Mouse (Mus musculus) kidney, adult 11 months (tissue): ENCODE data around the gene Casz1.
A peak's percentile ranks its signal among the peaks of the same experiment; 100 is the strongest.

Experiments used
- DNase-seq: peaks from one replicate; pipeline ENCODE4 v3.0.0; 2022

The Casz1 gene

DNA sequence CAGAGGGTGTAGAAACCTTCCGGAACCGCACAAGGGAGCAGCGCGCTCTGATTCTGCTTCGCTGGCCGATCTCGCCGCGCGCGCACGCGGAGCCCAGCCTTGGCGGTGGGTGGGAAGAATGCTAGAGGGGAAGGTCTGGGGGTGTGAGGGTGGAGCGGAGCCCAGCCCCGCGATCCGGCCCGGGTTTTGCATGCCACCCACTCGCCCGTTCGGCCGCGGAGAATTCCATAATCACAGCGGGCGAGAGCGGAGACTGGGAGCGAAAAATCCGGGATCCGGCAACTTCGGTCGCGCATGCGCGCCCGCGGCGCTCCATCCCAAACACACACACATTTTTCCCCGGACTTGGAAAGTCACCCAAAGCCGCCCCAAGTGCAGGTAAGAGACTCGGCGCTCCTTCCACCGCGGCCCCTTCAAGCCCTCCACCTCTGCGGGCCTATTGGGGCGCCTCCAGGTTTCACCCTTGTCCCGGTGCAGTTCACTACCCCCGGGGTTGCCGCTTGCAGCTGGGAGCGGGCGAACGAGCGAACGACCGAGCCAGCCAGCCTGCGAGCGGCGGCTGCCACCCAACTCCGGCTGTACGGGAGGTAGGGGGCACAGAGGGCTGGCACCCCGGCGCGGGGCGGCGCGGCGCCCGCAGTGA is at the start of gene Casz1:
Gene Casz1, plus strand, starts transcription at position 293 of the 643 bp plus-strand sequence.
- DNase-seq: peak; percentile 89

GRCm38 (mm10) chr4:148758863-148759262 is 45.4 kb upstream of the Casz1 start:
- peak; percentile 16 for DNase-seq

DNA sequence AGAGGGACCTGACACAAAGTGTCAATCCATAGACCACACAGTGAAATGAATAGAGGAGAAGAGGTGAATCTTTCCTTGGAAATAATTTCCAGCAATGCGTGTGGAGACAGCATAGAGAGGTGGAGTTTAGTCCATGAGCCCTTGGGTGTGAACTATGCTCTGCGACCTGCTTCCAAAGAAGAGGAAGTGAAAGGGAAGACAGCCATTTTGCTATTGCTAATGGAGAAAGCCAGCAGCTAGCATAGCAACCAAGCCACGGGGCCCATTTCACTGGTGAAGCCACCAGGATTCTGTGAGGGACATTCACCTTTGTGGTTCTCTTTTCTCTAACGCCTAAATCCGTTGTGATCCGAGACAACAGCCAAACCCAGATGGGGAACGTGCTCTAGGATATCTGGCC is 44.1 kb upstream of the Casz1 start:
- DNase-seq: no peak

DNA sequence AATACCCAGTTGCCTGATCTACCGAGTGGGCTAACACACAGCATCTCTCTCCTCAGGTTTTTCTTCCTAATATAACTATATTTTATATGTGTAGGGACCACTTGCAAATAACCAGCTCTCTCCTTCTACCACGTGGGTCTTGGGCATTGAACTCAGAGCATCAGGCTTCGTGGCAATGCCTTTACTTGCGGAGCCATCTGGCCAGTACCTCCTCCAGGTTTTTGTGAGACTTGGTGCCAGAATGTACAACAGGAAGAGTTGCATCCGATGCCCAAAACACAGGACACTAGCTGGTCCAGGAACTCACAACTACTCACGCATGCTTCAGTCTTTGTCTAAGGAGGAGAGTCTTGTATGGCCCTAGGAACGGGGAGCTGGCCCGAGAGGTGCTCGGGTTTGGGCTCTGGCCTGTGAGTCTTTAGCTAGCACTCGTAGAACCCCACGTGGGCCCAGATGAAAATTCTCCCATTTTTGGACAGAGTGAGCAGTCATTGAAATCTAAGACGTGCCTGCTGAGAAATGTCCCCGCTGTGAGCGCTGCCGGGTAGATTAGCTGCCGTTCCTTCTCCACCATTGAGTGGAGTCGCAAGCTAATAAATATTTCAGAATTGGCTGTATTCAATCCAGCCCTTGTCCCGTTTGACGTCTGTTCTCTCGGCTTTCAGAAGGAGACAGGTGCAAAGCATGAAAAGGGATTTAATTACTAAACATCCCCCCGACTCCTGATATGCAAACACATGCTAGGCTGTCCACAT is 38.0 kb upstream of the Casz1 start:
- DNase-seq: no peak

DNA sequence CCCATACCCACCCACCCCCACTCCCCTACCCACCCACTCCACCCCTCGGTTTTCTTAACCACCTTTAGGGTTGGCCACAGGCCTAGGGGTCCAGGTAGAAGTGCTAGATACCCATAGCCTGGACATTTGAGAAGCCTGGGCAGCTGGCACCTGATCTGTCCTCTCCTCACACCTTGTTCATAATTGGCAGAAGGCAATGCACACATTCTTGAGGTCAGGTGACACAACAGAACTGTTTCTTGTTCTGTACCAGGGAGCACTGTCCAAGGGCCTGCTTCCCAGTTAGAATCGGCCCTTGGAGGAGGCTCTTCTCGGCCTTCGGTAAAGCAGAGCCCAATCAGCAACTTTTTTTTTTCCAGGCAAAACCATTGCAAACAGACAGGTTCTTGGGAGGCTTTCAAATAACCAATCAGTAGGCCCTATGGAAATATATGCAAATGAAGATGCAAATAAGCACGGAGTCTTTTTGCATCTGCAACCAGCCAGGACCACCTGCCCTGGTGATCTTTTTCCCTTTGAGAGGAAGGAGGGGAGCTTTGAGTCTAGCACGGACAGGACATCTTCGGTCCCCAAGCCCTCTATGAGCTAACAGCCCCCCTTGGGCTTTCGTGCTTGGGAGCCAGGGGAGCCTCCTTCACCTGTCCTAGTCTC is 36.4 kb upstream of the Casz1 start:
- no peak for DNase-seq

DNA sequence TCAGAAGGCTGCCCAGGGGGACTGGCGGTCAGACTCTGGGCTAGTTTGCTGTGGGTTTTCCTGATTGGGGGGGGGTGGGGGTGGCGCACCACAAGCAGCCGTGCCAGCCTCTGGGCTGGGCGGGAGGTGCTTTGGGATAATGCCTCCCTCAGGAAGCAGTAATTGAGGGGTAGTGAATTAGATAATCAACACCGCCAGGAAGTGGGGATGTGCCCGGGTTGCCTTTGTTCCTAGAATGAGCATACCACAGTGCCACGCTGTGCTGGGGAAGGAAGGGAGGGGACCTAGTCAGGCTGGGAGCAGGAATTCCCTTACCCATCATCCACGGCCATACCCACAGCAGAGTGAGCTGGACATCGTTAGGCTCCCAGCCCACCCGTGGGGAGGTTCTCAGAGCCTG is 35.6 kb upstream of the Casz1 start:
- DNase-seq: no peak

GRCm38 (mm10) chr4:148770582-148771408 is 33.4 kb upstream of the Casz1 start:
- no peak for DNase-seq

DNA sequence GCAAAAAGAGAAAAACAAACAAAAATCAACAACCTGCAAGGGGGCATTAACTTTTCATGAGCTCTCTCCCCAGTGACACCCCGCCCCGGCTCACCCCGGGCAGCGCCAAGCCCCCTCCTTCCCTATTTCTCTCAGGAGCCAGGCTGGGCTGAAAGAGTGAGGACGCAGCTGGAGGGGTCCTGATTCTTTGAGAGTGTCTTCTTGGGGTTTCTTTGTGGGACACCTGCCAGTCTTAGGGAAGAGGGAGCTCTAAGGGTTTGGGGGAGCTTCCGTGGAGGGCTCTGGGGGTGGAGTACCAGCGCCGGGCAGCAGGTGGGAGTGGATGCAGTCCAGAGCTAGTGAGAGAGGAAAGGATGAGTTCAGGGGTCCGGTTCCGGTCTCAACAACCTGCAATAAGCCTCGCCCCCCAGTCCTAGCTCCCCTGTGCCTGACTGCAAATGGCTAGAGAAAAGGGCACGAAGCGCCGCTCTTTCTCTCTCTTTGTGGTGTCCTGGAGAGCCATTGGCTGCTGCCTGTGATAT is 32.8 kb upstream of the Casz1 start:
- no peak for DNase-seq

DNA sequence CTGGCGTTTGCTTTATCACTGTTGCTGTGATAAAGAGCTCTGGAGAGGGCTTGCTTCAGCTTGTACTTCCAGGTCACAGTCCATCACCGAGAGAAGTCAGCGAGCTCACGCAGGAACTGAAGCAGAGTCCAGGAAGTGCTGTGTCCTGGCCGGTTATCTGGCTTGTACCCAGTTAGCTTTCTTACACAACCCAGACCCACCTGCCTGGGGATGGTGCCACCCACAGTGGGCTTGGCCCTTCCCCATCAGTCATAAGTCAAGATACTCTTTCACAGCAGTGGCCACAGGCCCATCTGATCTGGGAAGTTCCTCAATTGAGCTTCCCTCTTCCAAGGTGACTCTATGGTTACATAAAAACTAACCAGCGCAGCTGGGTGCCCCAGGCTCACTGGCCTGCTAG is 31.6 kb upstream of the Casz1 start:
- DNase-seq: no peak

DNA sequence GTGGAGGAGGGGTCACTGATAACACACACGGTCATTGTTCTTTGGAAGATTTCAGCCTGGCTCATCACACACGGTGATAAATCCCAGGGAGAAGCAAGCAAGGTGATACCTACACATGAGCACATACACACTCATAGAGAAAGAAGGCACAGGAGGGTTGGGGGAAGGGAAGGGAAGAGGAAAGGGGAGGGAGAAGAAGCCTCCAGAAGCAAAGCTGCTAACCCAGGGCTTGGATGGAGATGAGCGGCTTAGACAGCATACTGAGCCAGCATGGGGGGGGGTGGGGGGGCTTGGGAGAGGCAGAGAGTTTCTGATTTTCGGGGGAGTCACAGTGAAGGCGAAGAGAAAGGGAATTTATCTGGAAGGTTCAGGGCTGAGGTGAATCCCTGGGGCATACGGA is 30.2 kb upstream of the Casz1 start:
- no peak for DNase-seq

DNA sequence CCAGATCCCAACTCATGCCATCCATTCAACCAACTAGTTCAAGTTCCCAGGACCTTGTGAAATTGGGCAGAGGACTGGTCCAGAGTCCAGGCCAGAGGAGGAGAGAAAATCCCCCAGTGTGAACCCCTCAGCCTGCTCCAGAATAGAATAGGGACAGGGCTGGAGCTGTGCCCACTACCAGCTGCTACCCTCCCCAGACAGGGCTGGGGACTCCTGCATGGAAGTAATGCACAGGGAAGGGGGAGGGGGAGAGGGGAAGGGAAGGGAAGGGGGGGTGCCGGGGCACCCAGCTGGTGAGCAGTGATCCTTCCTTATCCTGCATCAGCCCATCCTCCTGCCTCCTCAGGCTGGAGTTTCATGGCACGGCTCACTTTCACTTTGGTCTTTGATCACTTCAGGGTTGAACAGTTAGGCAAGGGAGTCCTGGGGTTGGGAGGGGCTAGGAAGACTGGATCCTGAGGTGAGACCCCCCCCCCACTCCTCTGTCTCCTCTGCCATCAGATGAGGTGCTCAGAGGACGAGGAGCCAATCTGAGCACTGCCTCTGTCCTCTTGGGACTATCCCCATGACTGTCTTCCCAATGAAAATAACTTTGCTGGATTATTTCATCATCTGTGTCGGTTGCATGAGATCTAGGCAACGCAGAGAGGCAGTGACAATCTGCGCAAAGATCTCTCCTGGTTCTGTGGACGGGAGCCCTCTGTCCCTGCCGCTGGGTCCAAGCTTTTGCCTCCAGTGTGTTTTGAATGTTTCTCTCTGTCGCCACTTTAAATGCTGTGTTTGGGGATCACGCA is 28.6 kb upstream of the Casz1 start:
- no peak for DNase-seq

DNA sequence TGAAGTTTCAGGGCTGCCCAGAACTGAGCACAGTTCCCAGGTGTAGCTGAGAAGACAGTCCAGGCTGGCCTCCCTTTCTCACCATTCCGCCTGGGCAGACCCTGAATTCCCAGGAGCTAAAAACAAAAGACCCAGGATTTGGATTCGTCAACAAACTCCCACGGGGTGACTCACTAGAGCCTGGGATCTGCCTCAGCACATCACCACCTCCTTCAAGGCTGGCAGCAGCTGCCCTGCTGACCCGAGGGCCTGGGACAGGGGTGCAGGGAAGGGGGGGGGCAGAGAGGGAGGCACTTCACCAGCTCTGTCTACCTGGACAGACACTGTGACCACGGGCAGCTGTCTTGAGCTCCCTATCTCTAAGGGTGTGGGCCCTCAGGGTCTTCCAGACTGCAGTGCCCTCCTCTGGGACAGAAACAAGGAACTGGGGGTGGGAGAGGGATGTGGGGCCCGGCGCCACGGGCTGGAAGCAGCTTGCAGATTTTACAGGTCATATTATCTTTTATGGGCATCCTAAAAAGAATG is 24.1 kb upstream of the Casz1 start:
- no peak for DNase-seq

DNA sequence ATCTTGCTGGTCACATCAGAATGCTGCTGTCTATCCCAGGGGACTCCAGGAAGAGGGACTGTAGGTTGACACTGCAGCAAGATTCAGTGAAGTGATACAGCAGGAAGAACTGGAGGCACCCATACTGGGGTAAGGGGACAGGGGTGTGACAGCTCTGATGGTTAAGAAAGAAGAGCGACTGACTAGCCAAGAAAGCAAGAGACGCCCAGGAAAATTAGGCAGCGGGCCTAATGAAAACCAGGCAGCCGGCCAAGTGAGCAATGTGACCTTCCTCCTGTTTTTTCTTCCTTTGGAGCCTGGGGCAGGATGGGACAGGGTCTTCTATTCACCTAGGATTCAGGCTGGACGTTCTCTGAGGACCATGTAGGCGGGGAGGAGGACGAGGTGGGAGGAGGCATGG is 22.7 kb upstream of the Casz1 start:
- DNase-seq: peak; percentile 39

- no peak for DNase-seq
These were observed 21.3 kb upstream of the Casz1 start for GRCm38 (mm10) chr4:148782880-148783279.

GRCm38 (mm10) chr4:148783760-148784159 is 20.5 kb upstream of the Casz1 start:
- DNase-seq: no peak

DNA sequence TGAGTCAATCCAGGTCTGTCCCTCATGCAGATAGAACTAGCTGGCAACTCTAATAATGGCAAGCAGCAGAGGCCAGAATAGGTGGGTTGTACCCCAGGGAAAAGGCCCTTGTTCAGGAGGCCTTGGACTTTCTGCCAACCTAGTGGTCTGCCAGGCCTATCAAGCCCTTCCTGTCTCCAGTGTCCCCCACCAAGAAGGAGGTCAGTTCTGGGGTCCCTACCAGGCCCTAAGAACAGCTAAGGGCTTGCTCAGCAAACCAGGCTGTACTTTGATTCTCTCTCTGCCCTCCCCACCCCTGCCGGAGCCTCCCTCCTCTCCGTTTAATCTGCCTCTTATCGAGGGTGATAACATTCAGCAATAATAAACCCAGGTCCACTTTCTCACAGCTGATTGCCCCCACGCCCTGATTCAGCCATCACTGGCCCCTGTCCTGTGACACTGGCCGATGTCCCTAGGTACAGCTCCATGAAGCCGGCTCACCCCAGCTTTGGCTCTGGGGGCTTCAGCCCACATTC is 19.1 kb upstream of the Casz1 start:
- DNase-seq: no peak

- no peak for DNase-seq
These were observed 18.2 kb upstream of the Casz1 start for GRCm38 (mm10) chr4:148785995-148786394.

DNA sequence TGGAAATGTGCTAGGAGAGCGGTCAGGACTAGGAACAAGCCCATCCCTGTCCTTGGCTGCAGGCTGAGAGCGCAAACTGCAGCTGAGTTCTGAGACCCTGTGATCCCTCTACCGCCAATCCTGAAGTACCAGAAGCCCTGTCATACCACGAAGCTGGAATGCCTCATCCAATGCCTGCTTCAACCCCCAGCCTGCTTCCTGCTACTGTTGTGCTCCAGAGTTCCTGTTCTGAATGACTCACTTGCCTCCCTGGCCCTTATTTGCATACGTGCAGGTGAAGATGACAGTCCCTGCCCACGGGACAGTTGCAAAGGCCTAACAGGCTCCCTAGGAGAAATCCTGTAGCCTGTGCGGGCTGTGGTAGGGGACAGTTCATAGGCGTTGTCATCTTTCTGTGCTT is 13.3 kb upstream of the Casz1 start:
- DNase-seq: no peak

GRCm38 (mm10) chr4:148795038-148795437 is 9.2 kb upstream of the Casz1 start:
- DNase-seq: no peak

DNA sequence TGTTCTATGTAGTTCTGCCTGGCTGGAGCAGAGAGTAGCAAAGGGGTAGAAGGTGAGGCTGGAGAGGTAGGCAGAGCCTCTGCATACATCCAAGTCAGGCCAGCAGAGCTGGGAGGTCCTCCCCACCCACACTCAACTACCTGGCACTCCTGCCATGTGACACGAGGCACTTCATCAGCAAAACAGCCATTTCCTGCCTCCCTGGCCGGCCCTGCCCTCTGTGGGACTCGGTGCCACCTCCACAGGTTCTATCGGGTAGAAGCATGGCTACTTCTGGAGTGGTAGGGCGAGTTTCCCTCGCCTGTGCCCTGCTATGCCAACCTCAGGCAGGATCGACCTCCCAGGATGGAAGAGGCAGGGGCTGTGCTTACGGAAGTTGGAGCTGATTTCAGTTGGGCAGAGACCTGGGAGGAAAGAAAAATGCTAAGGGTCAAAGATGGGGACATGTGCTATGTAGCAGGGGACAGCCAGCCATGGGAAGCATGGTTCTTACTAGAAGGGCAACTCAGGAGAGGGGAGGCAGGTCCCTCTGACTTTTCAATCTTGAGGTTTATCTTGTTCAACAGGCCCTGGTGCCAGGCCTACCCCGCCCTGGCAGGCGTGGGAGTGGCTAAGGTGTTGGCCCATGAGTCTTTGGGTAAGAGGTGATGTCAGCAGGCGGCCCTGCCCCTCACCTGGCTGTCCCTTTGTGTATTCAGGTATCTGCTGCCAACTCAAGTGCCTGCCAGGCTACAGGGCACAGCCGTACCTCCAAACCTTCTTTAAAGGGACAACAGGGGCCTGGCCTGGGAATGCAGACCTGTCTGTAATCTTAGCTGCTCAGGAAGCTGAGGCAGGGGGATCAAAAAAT is 6.5 kb upstream of the Casz1 start:
- DNase-seq: peak; percentile 57

GRCm38 (mm10) chr4:148803031-148803430 is 1.2 kb upstream of the Casz1 start:
- no peak for DNase-seq
